Mouse (Mus musculus): Measurements from ENCODE around the gene Olfr748. TPM values are rescaled to one million over a fixed set of nuclear protein-coding genes. Genes with fewer than 3 reads are reported as not detected.

The Olfr748 gene
- not detected for polyA plus RNA-seq (2014; fragmentation: Illumina TruSeq; extraction: RNeasy Lipid Tissue Mini Kit (QIAGEN cat#74804); ENCODE audit: low read depth, low replicate concordance)

GRCm38 (mm10) chr14:50707073-50707472, at the start of gene Olfr748:
Gene Olfr748, plus strand, starts transcription at chr14:50707373.

GRCm38 (mm10) chr14:50693106-50693505, 14.1 kb upstream of the Olfr748 start, which contains the start of gene Olfr747:
Gene Olfr747, minus strand, starts transcription at chr14:50693206.

GRCm38 (mm10) chr14:50744994-50745393, 37.8 kb downstream of the Olfr748 start, which contains the start of gene Olfr749:
Gene Olfr749, minus strand, starts transcription at chr14:50745094.

Other genes starting within 250 kb of the Olfr748 start
- gene Olfr741, start 234.6 kb upstream of the Olfr748 start, polyA plus RNA-seq (2014; fragmentation: Illumina TruSeq; extraction: RNeasy Lipid Tissue Mini Kit (QIAGEN cat#74804); ENCODE audit: low read depth, low replicate concordance), result not detected
- gene Olfr742, start 203.8 kb upstream of the Olfr748 start, polyA plus RNA-seq (2014; fragmentation: Illumina TruSeq; extraction: RNeasy Lipid Tissue Mini Kit (QIAGEN cat#74804); ENCODE audit: low read depth, low replicate concordance), result not detected
- gene Olfr743, start 185.5 kb upstream of the Olfr748 start, polyA plus RNA-seq (2014; fragmentation: Illumina TruSeq; extraction: RNeasy Lipid Tissue Mini Kit (QIAGEN cat#74804); ENCODE audit: low read depth, low replicate concordance), result not detected
- not detected for gene Olfr744, start 92.5 kb upstream of the Olfr748 start, polyA plus RNA-seq (2014; fragmentation: Illumina TruSeq; extraction: RNeasy Lipid Tissue Mini Kit (QIAGEN cat#74804); ENCODE audit: low read depth, low replicate concordance)
- not detected for gene Olfr745, start 68.0 kb upstream of the Olfr748 start, polyA plus RNA-seq (2014; fragmentation: Illumina TruSeq; extraction: RNeasy Lipid Tissue Mini Kit (QIAGEN cat#74804); ENCODE audit: low read depth, low replicate concordance)
- not detected for gene Olfr746, start 60.3 kb upstream of the Olfr748 start, polyA plus RNA-seq (2014; fragmentation: Illumina TruSeq; extraction: RNeasy Lipid Tissue Mini Kit (QIAGEN cat#74804); ENCODE audit: low read depth, low replicate concordance)
- gene Olfr747, start 14.2 kb upstream of the Olfr748 start, polyA plus RNA-seq (2014; fragmentation: Illumina TruSeq; extraction: RNeasy Lipid Tissue Mini Kit (QIAGEN cat#74804); ENCODE audit: low read depth, low replicate concordance), result not detected
- gene Olfr749, start 37.7 kb downstream of the Olfr748 start, polyA plus RNA-seq (2014; fragmentation: Illumina TruSeq; extraction: RNeasy Lipid Tissue Mini Kit (QIAGEN cat#74804); ENCODE audit: low read depth, low replicate concordance), result not detected
- gene Ttc5, start 78.1 kb downstream of the Olfr748 start, polyA plus RNA-seq (2014; fragmentation: Illumina TruSeq; extraction: RNeasy Lipid Tissue Mini Kit (QIAGEN cat#74804); ENCODE audit: low read depth, low replicate concordance), result 14.5 TPM
- not detected for gene Ccnb1ip1, start 100.4 kb downstream of the Olfr748 start, polyA plus RNA-seq (2014; fragmentation: Illumina TruSeq; extraction: RNeasy Lipid Tissue Mini Kit (QIAGEN cat#74804); ENCODE audit: low read depth, low replicate concordance)
- 45.3 TPM for gene Parp2, start 100.5 kb downstream of the Olfr748 start, polyA plus RNA-seq (2014; fragmentation: Illumina TruSeq; extraction: RNeasy Lipid Tissue Mini Kit (QIAGEN cat#74804); ENCODE audit: low read depth, low replicate concordance)
- gene Tep1, start 163.2 kb downstream of the Olfr748 start, polyA plus RNA-seq (2014; fragmentation: Illumina TruSeq; extraction: RNeasy Lipid Tissue Mini Kit (QIAGEN cat#74804); ENCODE audit: low read depth, low replicate concordance), result 11.6 TPM
- gene Klhl33, start 190.1 kb downstream of the Olfr748 start, polyA plus RNA-seq (2014; fragmentation: Illumina TruSeq; extraction: RNeasy Lipid Tissue Mini Kit (QIAGEN cat#74804); ENCODE audit: low read depth, low replicate concordance), result 1.8 TPM
- 12.5 TPM for gene Osgep, start 217.5 kb downstream of the Olfr748 start, polyA plus RNA-seq (2014; fragmentation: Illumina TruSeq; extraction: RNeasy Lipid Tissue Mini Kit (QIAGEN cat#74804); ENCODE audit: low read depth, low replicate concordance)
- 28.1 TPM for gene Apex1, start 217.6 kb downstream of the Olfr748 start, polyA plus RNA-seq (2014; fragmentation: Illumina TruSeq; extraction: RNeasy Lipid Tissue Mini Kit (QIAGEN cat#74804); ENCODE audit: low read depth, low replicate concordance)
- 19.0 TPM for gene Pip4p1, start 223.5 kb downstream of the Olfr748 start, polyA plus RNA-seq (2014; fragmentation: Illumina TruSeq; extraction: RNeasy Lipid Tissue Mini Kit (QIAGEN cat#74804); ENCODE audit: low read depth, low replicate concordance)
- gene Pnp, start 223.7 kb downstream of the Olfr748 start, polyA plus RNA-seq (2014; fragmentation: Illumina TruSeq; extraction: RNeasy Lipid Tissue Mini Kit (QIAGEN cat#74804); ENCODE audit: low read depth, low replicate concordance), result 56.6 TPM
- not detected for gene Gm49342, start 237.1 kb downstream of the Olfr748 start, polyA plus RNA-seq (2014; fragmentation: Illumina TruSeq; extraction: RNeasy Lipid Tissue Mini Kit (QIAGEN cat#74804); ENCODE audit: low read depth, low replicate concordance)
- 0.52 TPM for gene Pnp2, start 248.6 kb downstream of the Olfr748 start, polyA plus RNA-seq (2014; fragmentation: Illumina TruSeq; extraction: RNeasy Lipid Tissue Mini Kit (QIAGEN cat#74804); ENCODE audit: low read depth, low replicate concordance)